Mouse (Mus musculus) thymus, postnatal 14 days (tissue): ENCODE measurements around the gene Phf1.
"Not testable (repeated sequence)": the region's sequence is repeated elsewhere in the genome, so short reads cannot be mapped to it uniquely, and the experiment has no call there.

ENCODE experiments used
- DNase-seq: peaks from one replicate; pipeline ENCODE4 v3.0.0; 2021

The Phf1 gene

DNA sequence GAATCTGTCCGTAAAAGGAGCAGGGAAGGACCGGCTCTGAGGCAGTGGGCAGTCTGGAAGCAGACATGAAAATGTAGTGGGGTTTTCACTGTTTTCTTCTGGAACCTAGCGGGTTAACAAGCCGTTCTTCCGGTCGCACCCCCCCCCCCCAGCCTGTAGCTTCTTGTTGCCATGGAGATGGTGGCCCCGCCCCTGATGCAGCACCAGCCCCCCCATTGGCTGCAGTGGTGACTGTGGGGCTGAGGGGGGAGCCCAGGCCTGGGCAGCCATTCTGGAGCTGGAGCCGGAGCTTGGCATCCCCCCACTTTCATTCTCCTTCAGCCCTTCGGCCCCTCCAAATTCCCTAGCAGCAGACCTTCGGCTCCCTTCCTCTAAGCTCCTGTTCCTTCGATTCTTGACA, 18.6 kb downstream of the Phf1 start:
- DNase-seq = peak; percentile 91

GRCm38 (mm10) chr17:26951952-26952877, 19.4 kb downstream of the Phf1 start:
- DNase-seq = peak; percentile 47

GRCm38 (mm10) chr17:26953201-26953600, 20.3 kb downstream of the Phf1 start:
- no peak for DNase-seq

GRCm38 (mm10) chr17:26953726-26954125, 20.9 kb downstream of the Phf1 start:
- DNase-seq = no peak

DNA sequence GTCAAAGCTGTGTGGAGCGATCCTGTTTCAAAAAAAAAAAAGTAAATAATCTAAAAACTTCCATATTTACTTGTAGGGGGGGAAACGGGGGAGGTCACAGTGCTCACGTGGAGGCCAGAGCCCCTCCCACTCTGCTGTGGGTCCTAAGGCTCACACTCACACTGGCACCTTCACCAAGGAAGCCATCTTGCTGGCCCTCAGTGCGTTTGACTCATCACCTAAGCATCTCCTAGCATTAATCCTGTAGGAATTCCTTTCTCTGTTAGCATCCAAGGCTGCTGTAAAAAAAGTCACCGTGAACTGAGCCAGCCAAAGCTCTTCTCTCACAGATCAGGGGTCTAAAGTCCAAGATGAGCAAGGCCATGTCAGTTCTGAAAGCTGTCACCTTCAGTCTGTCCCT, 23.5 kb downstream of the Phf1 start:
- DNase-seq = no peak

GRCm38 (mm10) chr17:26956895-26957294, 24.0 kb downstream of the Phf1 start:
- no peak for DNase-seq

- no peak for DNase-seq
Observed at GRCm38 (mm10) chr17:26957872-26958271, 25.0 kb downstream of the Phf1 start.

- no peak for DNase-seq
Observed at GRCm38 (mm10) chr17:26958880-26959279, 26.0 kb downstream of the Phf1 start.

GRCm38 (mm10) chr17:26959815-26960214, 27.0 kb downstream of the Phf1 start:
- DNase-seq = no peak

GRCm38 (mm10) chr17:26961572-26962240, 28.9 kb downstream of the Phf1 start:
- DNase-seq = no peak

GRCm38 (mm10) chr17:26966993-26967392, 34.1 kb downstream of the Phf1 start:
- DNase-seq = no peak

- no peak for DNase-seq
Observed at GRCm38 (mm10) chr17:26967477-26967876, 34.6 kb downstream of the Phf1 start.

DNA sequence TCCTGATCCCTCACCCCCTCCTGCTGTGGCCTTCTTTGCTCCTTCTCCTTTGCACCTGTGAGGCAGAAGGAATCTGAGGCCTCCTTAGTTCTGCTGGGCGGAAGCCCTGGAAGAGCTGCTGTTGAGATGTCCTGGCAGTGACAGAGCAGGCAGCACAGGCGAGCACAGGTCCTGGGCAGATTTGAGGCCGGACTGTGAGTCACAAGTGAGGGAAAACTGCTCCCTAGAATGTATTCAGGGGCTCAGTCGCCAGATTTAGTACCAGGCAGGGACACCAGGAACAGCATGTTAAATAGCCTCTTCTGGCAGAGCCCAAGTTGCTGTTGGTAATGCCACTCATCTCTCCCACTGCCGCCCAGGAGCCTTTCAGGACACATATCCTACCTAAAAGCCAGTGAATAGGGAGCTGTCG, 35.4 kb downstream of the Phf1 start:
- no peak for DNase-seq

DNA sequence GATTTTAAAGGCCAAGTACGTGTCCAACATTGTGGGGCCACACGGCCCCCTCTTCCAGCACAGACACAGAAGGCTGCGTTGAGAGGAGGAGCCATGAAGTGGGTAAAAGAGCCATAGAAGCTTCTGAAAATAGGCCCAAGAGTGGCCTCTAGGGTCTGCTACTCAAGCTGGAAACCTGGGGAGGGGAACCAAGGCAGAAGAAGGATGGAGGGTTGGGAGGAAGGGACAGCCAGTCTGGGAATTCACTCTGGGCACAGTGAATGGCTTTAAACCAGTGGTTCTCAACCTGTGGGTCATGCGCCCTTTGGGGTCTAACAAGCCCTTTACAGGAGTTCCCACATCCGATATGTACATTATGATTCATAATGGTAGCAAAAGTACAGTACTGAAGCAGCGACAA, 36.4 kb downstream of the Phf1 start:
- no peak for DNase-seq

DNA sequence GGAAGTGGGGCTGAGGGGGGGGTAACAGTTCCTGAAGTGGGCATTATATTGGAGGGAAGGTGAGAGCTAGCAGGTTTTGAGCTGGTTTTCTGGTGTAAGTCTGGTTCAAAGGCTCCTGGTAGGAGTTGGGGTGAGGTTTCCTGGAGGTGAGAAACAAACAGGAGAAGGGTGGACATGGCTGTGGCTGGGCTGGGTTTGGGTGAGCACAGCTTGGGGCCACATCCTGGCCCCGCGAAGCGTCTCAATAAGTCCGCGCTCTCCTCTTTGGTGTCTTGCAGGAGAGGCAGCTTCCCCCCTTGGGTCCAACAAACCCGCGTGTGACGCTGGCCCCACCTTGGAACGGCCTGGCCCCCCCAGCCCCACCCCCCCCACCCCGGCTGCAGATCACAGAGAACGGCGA, 37.4 kb downstream of the Phf1 start:
- DNase-seq = no peak

DNA sequence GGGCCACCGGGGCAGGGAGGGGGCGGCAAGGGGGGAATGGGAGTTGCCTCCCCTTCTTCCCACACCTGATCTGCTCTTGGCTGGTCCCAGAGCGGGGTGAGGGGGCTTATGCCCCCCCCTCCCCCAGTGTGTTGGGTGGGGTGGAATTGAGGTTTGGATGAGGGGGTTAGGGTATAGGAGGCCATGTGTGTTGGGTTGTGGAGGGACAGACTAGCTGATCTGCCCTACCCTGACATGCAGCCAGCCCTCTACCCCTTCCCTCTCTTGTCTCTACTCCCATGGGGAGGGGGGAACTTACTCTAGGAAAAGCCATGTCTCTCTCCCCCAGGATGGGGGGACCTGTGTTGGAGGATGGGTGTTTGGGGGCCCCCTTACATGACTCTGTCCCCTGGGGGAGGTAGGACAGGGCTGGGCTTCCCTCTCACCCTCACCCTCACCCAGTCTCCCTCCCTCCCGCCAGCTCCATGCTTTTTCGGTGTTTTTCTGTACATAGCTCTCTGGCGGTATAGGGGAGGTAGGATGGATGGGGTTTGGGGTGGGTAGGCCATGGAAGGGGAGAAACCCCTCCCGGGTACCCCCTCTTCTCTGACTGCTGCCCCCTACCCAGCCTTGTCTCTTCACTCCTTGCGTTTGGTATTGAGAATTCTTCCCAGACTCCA, 38.5 kb downstream of the Phf1 start:
- DNase-seq = no peak

- no peak for DNase-seq
Observed at GRCm38 (mm10) chr17:26972107-26972506, 39.3 kb downstream of the Phf1 start.

DNA sequence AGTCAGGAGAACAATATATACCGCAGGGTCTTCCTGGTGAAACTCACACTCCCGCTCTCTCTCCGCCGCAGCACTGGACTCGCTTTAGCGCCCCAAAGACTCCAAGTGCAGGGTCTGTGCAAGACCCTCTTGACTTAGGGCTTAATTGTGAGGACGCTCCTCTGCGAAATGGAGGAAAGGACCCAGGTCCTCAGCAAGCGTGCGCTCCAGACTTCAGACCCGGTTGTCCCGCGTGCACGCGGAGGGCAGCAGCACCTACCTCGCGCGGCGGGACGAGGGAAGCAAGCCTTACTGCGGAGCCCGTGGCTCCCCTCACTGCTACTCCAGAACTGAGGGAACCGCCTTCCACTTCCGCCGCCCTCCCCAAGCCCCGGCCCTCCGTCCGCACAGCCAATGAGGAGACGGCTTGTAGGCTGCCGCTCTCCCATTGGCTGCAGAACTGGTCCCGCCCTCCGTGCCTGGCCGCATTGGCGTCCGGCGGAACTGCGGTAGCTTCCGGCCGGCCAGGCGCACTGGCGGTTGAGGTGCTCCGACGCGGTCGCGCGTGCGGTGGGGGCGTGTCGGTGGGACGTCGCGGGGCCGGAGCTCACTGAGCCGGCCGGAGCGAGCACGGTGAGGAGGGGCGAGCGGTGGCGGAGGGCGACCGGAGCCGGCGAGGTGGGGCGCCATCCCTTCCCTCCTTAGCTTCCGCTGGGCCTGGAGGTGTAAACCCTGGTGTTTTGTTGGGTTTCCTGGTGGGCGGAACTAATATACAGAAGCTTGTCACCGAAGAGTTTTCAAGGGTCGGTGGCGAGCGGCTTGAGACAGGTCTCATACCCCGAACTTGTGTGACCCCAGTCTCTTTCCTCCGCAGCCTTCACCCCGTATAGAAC, 40.1 kb downstream of the Phf1 start, which contains the start of gene Zbtb9:
Gene Zbtb9, plus strand, starts transcription at position 465 of the 872 bp plus-strand sequence.
- DNase-seq = peak; percentile 98

- DNase-seq = no peak
Observed at GRCm38 (mm10) chr17:26974547-26974946, 41.7 kb downstream of the Phf1 start.

GRCm38 (mm10) chr17:26975415-26975814, 42.6 kb downstream of the Phf1 start:
- DNase-seq = no peak

DNA sequence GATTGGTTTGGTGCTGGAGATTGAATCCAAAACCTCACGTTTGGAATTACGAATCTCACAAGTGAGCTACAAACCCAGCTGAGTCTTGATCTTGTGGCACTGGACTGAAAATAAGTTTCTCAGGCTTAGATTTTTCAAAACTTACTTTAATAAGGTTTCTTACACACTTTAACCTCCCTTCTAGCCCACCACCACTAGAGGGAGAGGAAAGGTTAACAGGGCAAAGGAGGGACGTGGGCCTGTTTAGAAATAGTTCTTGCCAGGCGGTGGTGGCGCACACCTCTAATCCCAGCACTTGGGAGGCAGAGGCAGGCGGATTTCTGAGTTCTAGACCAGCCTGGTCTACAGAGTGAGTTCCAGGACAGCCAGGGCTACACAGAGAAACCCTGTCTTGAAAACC, 44.5 kb downstream of the Phf1 start:
- not testable (repeated sequence) for DNase-seq

GRCm38 (mm10) chr17:26979426-26979825, 46.6 kb downstream of the Phf1 start:
- DNase-seq = no peak

GRCm38 (mm10) chr17:26981050-26981449, 48.2 kb downstream of the Phf1 start:
- DNase-seq = peak; percentile 62
